Mouse (Mus musculus) liver, embryonic 15.5 days (tissue): Measurements from ENCODE around the gene Trmo. TPM values are rescaled to one million over a fixed set of nuclear protein-coding genes. Genes with fewer than 3 reads are reported as not detected.

ENCODE experiments used
- ATAC-seq: fragments of 200-750 bp; cut with Nextera tagmentation; 2 replicates; pipeline ENCODE4 v1.8.0; 2017; ENCODE audit warnings: moderate number of reproducible peaks, mild to moderate bottlenecking, moderate library complexity; ENCODE audit not compliant: insufficient read depth
- H3K27ac ChIP-seq: fragments of 300-500 bp; sonication (generic); replicated peaks from 2 replicates; pipeline ENCODE4 v1.5.1; 2015; ENCODE audit warnings: mild to moderate bottlenecking, inconsistent platforms
- H3K27me3 ChIP-seq: fragments of 300-500 bp; sonication (generic); 2 replicates; pipeline ENCODE4 v1.6.1; 2015; ENCODE audit warnings: mild to moderate bottlenecking, inconsistent platforms
- H3K36me3 ChIP-seq: fragments of 300-500 bp; sonication (generic); replicated peaks from 2 replicates; pipeline ENCODE4 v1.6.1; 2015; ENCODE audit warnings: moderate library complexity, mild to moderate bottlenecking, inconsistent platforms
- H3K4me1 ChIP-seq: fragments of 300-500 bp; sonication (generic); replicated peaks from 2 replicates; pipeline ENCODE4 v1.6.1; 2015; ENCODE audit warnings: inconsistent platforms
- H3K4me2 ChIP-seq: fragments of 300-500 bp; sonication (generic); 2 replicates; pipeline ENCODE4 v1.6.1; 2015; ENCODE audit warnings: moderate library complexity, mild to moderate bottlenecking, inconsistent platforms
- H3K4me3 ChIP-seq: fragments of 300-500 bp; sonication (generic); replicated peaks from 2 replicates; pipeline ENCODE4 v1.5.1; 2015; ENCODE audit warnings: mild to moderate bottlenecking, inconsistent platforms
- H3K9ac ChIP-seq: fragments of 300-500 bp; sonication (generic); 2 replicates; pipeline ENCODE4 v1.6.1; 2015; ENCODE audit warnings: moderate library complexity, mild to moderate bottlenecking, inconsistent platforms
- H3K9me3 ChIP-seq: fragments of 300-500 bp; sonication (generic); replicated peaks from 2 replicates; pipeline ENCODE4 v1.6.1; 2016; ENCODE audit warnings: inconsistent platforms
- WGBS: fragments of 180-500 bp; shearing (Covaris S2); methylation state at CpG from one replicate; pipeline ENCODE4 v1.1.7; 2015; ENCODE audit warnings: mixed read lengths; ENCODE audit not compliant: insufficient replicate concordance; 5-methylcytosine and 5-hydroxymethylcytosine counted together
- polyA plus RNA-seq: library from polyadenylated mRNA; unstranded; fragments of >200 nt; fragmentation: Nextera tagmentation; extraction: Ambion mirVana; gene quantifications from 2 replicates; pipeline ENCODE4 v1.2.1, GENCODE M21; 2015

The Trmo gene
- polyA plus RNA-seq, 1 experiment from 2014 or later, result 8.2 TPM

DNA sequence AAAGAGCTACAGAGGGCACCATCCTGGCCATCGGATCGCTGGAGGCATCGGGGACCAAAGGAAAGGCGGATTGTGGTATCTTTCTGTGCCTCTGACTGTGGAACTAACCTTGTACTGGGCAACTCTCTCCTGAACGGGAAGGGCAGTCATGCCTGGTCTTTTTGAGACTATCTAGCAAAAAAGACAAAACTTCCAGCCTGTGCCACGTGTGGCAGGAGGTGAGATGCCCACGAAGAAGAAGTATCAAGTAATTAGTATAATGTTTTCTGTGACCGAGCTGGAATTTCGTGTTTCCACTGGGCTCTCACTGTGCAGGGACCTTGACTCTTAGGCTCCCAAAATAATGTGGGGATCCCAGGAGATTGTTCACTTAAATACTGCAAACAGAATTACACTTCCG, 50.2 kb downstream of the Trmo start:
- Histone ChIP-seq H3K9ac (no peak overlapping the region), H3K4me3 (no peak overlapping the region), H3K27me3 (peaks cover 89% of the 10 kb centered on the region), H3K27ac (no peak overlapping the region), H3K36me3 (no peaks in the 10 kb centered on the region), H3K4me2 (no peak overlapping the region), H3K4me1 (peaks cover under 1% of the 10 kb centered on the region), H3K9me3 (no peaks in the 10 kb centered on the region)
- no peak for ATAC-seq
- WGBS, result 20% methylated on average over 10 of the region's 10 CpGs

DNA sequence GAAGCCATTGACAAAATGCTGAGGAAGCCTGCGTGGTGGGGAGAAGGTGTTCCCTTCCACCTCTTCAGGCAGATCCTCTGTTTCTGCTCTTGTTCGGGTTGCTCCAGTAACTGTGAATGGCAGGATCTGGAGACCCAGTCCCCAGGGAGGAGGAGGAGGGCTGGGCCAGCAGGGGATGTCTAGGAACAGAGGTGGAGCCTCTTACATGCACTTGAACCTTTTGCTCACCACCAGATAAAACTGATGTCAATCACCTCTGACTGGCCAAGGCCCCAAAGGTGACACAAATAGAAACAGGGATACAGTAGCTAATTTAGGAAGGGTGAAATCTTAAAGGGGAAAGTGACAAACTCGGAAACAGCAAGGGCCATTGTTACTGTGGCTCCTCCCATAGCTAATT, 51.2 kb downstream of the Trmo start:
- H3K9me3 ChIP-seq, result no peaks in the 10 kb centered on the region
- H3K4me3 ChIP-seq, result no peak overlapping the region
- H3K36me3 ChIP-seq, result no peaks in the 10 kb centered on the region
- no peak for ATAC-seq
- no peak overlapping the region for H3K27ac ChIP-seq
- no peak overlapping the region for H3K4me2 ChIP-seq
- WGBS, result 9% methylated on average over 3 of the region's 3 CpGs
- peaks cover 88% of the 10 kb centered on the region for H3K27me3 ChIP-seq
- H3K4me1 ChIP-seq, result no peaks in the 10 kb centered on the region; the same call in 1 of the 2 replicates
- H3K9ac ChIP-seq, result no peak overlapping the region

DNA sequence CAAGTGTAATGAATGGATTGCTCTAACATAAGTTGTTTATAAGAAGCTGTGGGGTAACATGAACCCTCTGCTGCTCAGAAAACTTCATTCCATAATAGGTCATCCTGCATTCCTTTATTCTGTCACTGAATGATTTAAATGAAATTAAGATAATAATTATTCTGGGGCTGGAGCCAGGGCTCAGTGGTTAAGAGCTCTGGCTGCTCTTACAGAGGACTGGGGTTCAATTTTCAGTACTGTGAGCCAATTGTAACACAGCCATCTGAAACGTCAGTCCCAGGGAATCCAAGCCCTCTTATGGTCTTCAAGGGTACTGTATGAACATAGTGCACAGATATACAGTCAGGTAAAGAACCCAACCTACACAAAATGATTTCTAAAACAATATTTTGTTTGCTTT, 53.4 kb downstream of the Trmo start:
- H3K9me3 ChIP-seq, result no peaks in the 10 kb centered on the region
- no peaks in the 10 kb centered on the region for H3K4me1 ChIP-seq
- H3K27ac ChIP-seq, result no peak overlapping the region
- peaks cover 76% of the 10 kb centered on the region for H3K27me3 ChIP-seq
- H3K36me3 ChIP-seq, result no peaks in the 10 kb centered on the region
- H3K4me2 ChIP-seq, result no peak overlapping the region
- 16% methylated on average over 1 of the region's 1 CpGs for WGBS
- no peak overlapping the region for H3K9ac ChIP-seq
- H3K4me3 ChIP-seq, result no peak overlapping the region
- no peak for ATAC-seq

DNA sequence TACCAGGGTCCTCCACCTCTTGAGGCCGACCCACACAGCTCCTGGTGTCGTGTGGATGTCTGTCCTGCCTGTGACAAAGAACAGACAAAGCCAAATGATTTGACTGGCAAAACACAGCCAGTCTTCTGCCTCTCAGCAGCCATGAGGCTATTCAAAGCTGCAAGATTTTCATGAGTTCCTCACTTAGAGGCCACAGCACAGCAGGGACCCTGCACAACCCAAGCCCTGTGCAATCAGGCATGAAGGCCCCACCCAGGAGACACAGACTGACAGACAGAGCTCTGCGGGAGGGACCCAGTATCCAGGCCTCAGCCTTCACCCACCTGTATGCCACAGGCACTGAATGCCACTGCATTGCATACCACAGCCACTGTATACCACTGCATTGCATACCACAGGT, 60.3 kb downstream of the Trmo start:
- Histone ChIP-seq H3K9me3 (no peaks in the 10 kb centered on the region), H3K27ac (no peak overlapping the region), H3K9ac (no peak overlapping the region), H3K36me3 (no peaks in the 10 kb centered on the region), H3K4me2 (no peak overlapping the region), H3K27me3 (peaks cover 51% of the 10 kb centered on the region), H3K4me1 (no peaks in the 10 kb centered on the region), H3K4me3 (no peak overlapping the region)
- no peak for ATAC-seq
- 46% methylated on average over 3 of the region's 3 CpGs for WGBS

Other genes starting within 250 kb of the Trmo start
- gene Xpa, start 193.1 kb downstream of the Trmo start, polyA plus RNA-seq, result 7.6 and 8.0 TPM in 2 replicates
- not detected in 2 replicates for gene Foxe1, start 45.8 kb downstream of the Trmo start, polyA plus RNA-seq
- gene Hemgn, start 24.1 kb upstream of the Trmo start, polyA plus RNA-seq, result 386 and 388 TPM in 2 replicates
- 387 TPM in 2 replicates for gene Anp32b, start 61.5 kb upstream of the Trmo start, polyA plus RNA-seq
- 45.1 and 51.9 TPM in 2 replicates for gene Nans, start 99.8 kb upstream of the Trmo start, polyA plus RNA-seq
- 7.4 and 9.3 TPM in 2 replicates for gene Trim14, start 146.7 kb upstream of the Trmo start, polyA plus RNA-seq
- 2.9 and 3.2 TPM in 2 replicates for gene Coro2a, start 212.8 kb upstream of the Trmo start, polyA plus RNA-seq